Mouse (Mus musculus): ENCODE measurements around the gene Rfesd.

The Rfesd gene

DNA sequence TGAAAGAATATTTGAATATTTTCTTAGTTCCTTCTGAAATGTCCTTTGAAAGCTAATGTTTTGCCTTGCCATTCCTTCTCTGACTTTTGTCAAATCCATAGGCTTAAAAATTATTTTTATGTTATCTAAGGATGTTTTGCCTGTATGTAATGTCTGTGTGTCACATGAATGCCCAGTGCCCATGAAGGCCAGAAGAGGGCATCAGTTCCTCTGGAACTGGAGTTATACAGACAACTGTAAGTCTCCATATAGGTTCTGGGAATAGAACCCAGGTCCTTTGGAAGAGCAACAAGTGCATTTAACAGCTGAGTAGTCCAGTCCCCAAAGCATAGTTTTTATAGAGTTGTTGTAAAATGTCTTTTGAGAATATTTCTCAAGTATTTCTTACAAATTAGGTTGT, 36.6 kb downstream of the Rfesd start:
- DNase-seq (ENCODE audit: low spot score), result peak; percentile 11

DNA sequence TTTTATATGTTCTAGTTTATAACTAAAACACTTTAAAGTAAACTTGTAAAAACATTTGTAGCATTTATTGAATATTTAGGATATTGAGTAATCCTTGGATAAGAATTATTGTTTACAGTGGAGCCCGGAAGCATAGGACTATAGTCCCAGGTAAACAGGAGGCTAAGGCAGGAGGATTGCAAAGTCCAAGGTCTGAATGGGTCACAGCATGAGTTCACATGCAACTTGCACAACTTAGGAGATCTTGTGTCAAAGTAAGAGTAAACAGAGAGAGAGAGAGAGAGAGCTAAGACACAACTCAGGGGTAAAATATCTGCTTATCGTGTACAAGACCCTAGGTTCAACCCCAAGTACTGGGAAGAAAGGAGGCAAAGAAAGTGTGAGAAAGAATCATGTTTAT, 41.9 kb downstream of the Rfesd start:
- no peak for DNase-seq (ENCODE audit: low spot score)

GRCm38 (mm10) chr13:75976218-75976617, 42.3 kb downstream of the Rfesd start:
- no peak for DNase-seq (ENCODE audit: low spot score)

DNA sequence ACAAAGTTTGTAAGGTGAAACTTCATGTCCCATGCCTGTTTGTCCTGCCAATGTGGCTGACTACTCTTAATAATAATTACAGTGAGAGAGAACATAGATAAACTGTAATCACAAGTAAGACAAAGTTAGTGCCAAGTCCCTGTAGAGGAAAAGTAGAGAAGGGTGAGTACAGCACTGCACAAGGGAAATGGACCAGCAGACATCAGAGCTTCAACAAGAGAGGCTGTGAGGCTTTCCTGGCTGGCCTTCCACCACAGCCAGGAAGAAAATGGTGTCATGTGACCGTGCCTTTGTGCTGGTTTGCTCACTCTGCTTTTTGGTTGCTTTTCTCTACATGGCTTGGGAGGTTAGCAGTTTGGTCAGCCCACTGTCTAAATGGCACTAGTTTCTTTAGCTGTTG, 42.9 kb downstream of the Rfesd start:
- DNase-seq (ENCODE audit: low spot score), result no peak

GRCm38 (mm10) chr13:75974481-75974880, 44.0 kb downstream of the Rfesd start:
- DNase-seq (ENCODE audit: low spot score), result no peak

DNA sequence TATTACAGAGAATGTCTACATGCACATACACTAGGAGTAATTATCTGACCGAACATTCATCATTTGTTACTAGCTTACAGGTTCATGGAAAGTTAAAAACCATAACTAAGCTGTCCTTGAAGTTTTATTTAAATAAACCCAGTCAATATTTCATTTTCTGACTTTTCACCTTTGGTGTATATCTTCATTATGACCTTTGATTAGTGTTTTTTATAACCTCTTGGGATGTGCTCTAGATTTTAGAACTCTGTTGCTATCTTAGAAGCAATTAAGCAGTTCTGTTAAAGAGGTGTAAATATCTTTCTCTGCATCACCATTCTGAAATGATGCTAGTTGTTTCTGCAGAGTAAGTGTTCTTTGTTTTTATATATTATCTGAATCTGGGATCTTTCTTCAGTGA, 51.7 kb downstream of the Rfesd start, which contains the start of gene Spata9:
Spata9 (plus strand) TSS at position 301 of the 400 bp plus-strand sequence.
- DNase-seq (ENCODE audit: low spot score), result no peak

GRCm38 (mm10) chr13:75955357-75955992, 63.0 kb downstream of the Rfesd start:
- DNase-seq (ENCODE audit: low spot score), result no peak
